Mouse (Mus musculus) MEL (cell line): ENCODE results near the gene Bptf. TPM values are rescaled to one million over a fixed set of nuclear protein-coding genes. Genes with fewer than 3 reads are reported as not detected.
A peak's percentile ranks its signal among the peaks of the same experiment; 100 is the strongest.

Source experiments
- DNase-seq: peaks from one replicate; pipeline ENCODE4 v3.0.0; 2011; ENCODE audit warnings: low read depth, low spot score
- H3K27ac ChIP-seq: 2 replicates; pipeline ENCODE4 v1.5.1; 2012; ENCODE audit warnings: low read depth, mild to moderate bottlenecking, control low read depth, low read length, moderate library complexity; ENCODE audit not compliant: control insufficient read depth
- H3K27me3 ChIP-seq, 2 experiments: fragments of 150-350 bp in 1 of 2; sonication (generic) in 1 of 2; 2 replicates each; pipeline ENCODE4 v1.6.1; 2012; ENCODE audit warnings: low read length in 2 of 2, mild to moderate bottlenecking in 2 of 2, improper control_type of control experiment in 1 of 2, moderate library complexity in 1 of 2; ENCODE audit not compliant: insufficient read depth in 2 of 2, control insufficient read depth in 1 of 2
- H3K36me3 ChIP-seq, 2 experiments: 2 replicates each; pipeline ENCODE4 v1.6.1; 2012 to 2014; ENCODE audit warnings: low read length in 2 of 2, improper control_type of control experiment in 1 of 2, inconsistent platforms in 1 of 2, mild to moderate bottlenecking in 1 of 2; ENCODE audit not compliant: insufficient read depth in 2 of 2, control insufficient read depth in 1 of 2
- H3K4me1 ChIP-seq, 2 experiments: fragments of 150-350 bp in 1 of 2; sonication (generic) in 1 of 2; 2 replicates each; pipeline ENCODE4 v1.6.1; 2012; ENCODE audit warnings: low read length in 2 of 2, improper control_type of control experiment in 1 of 2, mild to moderate bottlenecking in 1 of 2; ENCODE audit not compliant: insufficient read depth in 2 of 2, control insufficient read depth in 1 of 2
- H3K4me3 ChIP-seq, 2 experiments: fragments of 150-350 bp in 1 of 2; sonication (generic) in 1 of 2; 2 replicates each; pipeline ENCODE4 v1.5.1; 2012; ENCODE audit warnings: low read depth in 2 of 2, low read length in 2 of 2, mild to moderate bottlenecking in 2 of 2, moderate library complexity in 2 of 2, control low read depth in 1 of 2, improper control_type of control experiment in 1 of 2; ENCODE audit not compliant: control insufficient read depth in 1 of 2, insufficient read depth in 1 of 2
- H3K79me2 ChIP-seq: 2 replicates; pipeline ENCODE4 v1.6.1; 2012; ENCODE audit warnings: mild to moderate bottlenecking, low read length, moderate library complexity; ENCODE audit not compliant: control insufficient read depth, poor library complexity, insufficient read depth
- H3K9ac ChIP-seq: 2 replicates; pipeline ENCODE4 v1.6.1; 2012; ENCODE audit warnings: low read depth, mild to moderate bottlenecking, control low read depth, low read length, moderate library complexity; ENCODE audit not compliant: control insufficient read depth, poor library complexity, severe bottlenecking
- H3K9me3 ChIP-seq: fragments of 150-350 bp; sonication (generic); replicated peaks from 2 replicates; pipeline ENCODE4 v1.6.1; 2012; ENCODE audit warnings: mild to moderate bottlenecking, low read length, improper control_type of control experiment, moderate library complexity; ENCODE audit not compliant: insufficient read depth
- CHD2 ChIP-seq: IDR thresholded peaks from 2 replicates; pipeline ENCODE4 v1.6.1; 2011; ENCODE audit warnings: low read length, improper control_type of control experiment
- CTCF ChIP-seq, 3 experiments: IDR thresholded peaks in 2 of 3; conservative IDR thresholded peaks in 1 of 3; 2 replicates each; pipeline ENCODE4 v1.5.1; 2011 to 2012; ENCODE audit warnings: low read length in 3 of 3, low read depth in 2 of 3, mild to moderate bottlenecking in 2 of 3, improper control_type of control experiment in 1 of 3, inconsistent platforms in 1 of 3, mixed read lengths in 1 of 3, moderate library complexity in 1 of 3; ENCODE audit not compliant: control insufficient read depth in 1 of 3, insufficient read depth in 1 of 3, poor library complexity in 1 of 3, severe bottlenecking in 1 of 3
- E2F4 ChIP-seq: IDR thresholded peaks from 2 replicates; pipeline ENCODE4 v1.6.1; 2011; ENCODE audit warnings: low read depth, low read length, improper control_type of control experiment, borderline replicate concordance
- ELF1 ChIP-seq: IDR thresholded peaks from 2 replicates; pipeline ENCODE4 v1.6.1; 2014; ENCODE audit warnings: low read depth, mild to moderate bottlenecking, inconsistent platforms, low read length, improper control_type of control experiment, moderate library complexity
- EP300 ChIP-seq, 2 experiments: IDR thresholded peaks; 2 replicates each; pipeline ENCODE4 v1.6.1; 2011; ENCODE audit warnings: improper control_type of control experiment in 2 of 2, low read length in 2 of 2, low read depth in 1 of 2, mild to moderate bottlenecking in 1 of 2
- GABPA ChIP-seq: IDR thresholded peaks from 2 replicates; pipeline ENCODE4 v1.6.1; 2012; ENCODE audit warnings: low read depth, mild to moderate bottlenecking, inconsistent platforms, low read length, improper control_type of control experiment, moderate library complexity
- GATA1 ChIP-seq: IDR thresholded peaks from 2 replicates; pipeline ENCODE4 v1.6.1; 2011; ENCODE audit warnings: low read depth, low read length, improper control_type of control experiment
- HCFC1 ChIP-seq: IDR thresholded peaks from 2 replicates; pipeline ENCODE4 v1.6.1; 2012; ENCODE audit warnings: low read depth, mild to moderate bottlenecking, inconsistent platforms, low read length, improper control_type of control experiment, moderate library complexity
- KAT2A ChIP-seq: conservative IDR thresholded peaks from 2 replicates; pipeline ENCODE4 v1.6.1; 2012; ENCODE audit warnings: low read depth, low read length, improper control_type of control experiment, inconsistent platforms
- MAFK ChIP-seq: IDR thresholded peaks from 2 replicates; pipeline ENCODE4 v1.6.1; 2011; ENCODE audit warnings: low read depth, mild to moderate bottlenecking, low read length, improper control_type of control experiment, borderline replicate concordance
- MAX ChIP-seq: IDR thresholded peaks from 2 replicates; pipeline ENCODE4 v1.6.1; 2011; ENCODE audit warnings: low read length, improper control_type of control experiment
- MEF2A ChIP-seq: IDR thresholded peaks from 2 replicates; pipeline ENCODE4 v1.6.1; 2014; ENCODE audit warnings: low read depth, mild to moderate bottlenecking, inconsistent platforms, low read length, improper control_type of control experiment; ENCODE audit not compliant: poor library complexity, insufficient replicate concordance, severe bottlenecking; ENCODE audit errors: extremely low read depth
- MYB ChIP-seq: IDR thresholded peaks from 2 replicates; pipeline ENCODE4 v1.6.1; 2011; ENCODE audit warnings: mild to moderate bottlenecking, low read depth, low read length, improper control_type of control experiment
- NELFE ChIP-seq: IDR thresholded peaks from 2 replicates; pipeline ENCODE4 v1.6.1; 2011; ENCODE audit warnings: low read depth, low read length, improper control_type of control experiment
- NRF1 ChIP-seq: IDR thresholded peaks from 2 replicates; pipeline ENCODE4 v1.6.1; 2014; ENCODE audit warnings: low read depth, mild to moderate bottlenecking, inconsistent platforms, low read length, improper control_type of control experiment, moderate library complexity; ENCODE audit not compliant: poor library complexity, insufficient read depth, severe bottlenecking
- POLR2AphosphoS2 ChIP-seq: IDR thresholded peaks from 2 replicates; pipeline ENCODE4 v1.6.1; 2011; ENCODE audit warnings: low read length, improper control_type of control experiment
- POLR2AphosphoS5 ChIP-seq: IDR thresholded peaks from 2 replicates; pipeline ENCODE4 v1.6.1; 2012; ENCODE audit warnings: low read depth, borderline replicate concordance, mild to moderate bottlenecking, inconsistent platforms, low read length, moderate library complexity, mixed read lengths
- RAD21 ChIP-seq: IDR thresholded peaks from 2 replicates; pipeline ENCODE4 v1.6.1; 2011; ENCODE audit warnings: mild to moderate bottlenecking, low read depth, low read length, improper control_type of control experiment
- SIN3A ChIP-seq: IDR thresholded peaks from 2 replicates; pipeline ENCODE4 v1.6.1; 2012; ENCODE audit warnings: low read length, improper control_type of control experiment, inconsistent platforms
- TAL1 ChIP-seq: IDR thresholded peaks from 2 replicates; pipeline ENCODE4 v1.6.1; 2012; ENCODE audit warnings: mild to moderate bottlenecking, inconsistent platforms, low read length, moderate library complexity, mixed read lengths
- TCF12 ChIP-seq: IDR thresholded peaks from 2 replicates; pipeline ENCODE4 v1.6.1; 2014; ENCODE audit warnings: low read depth, mild to moderate bottlenecking, inconsistent platforms, low read length, improper control_type of control experiment, moderate library complexity
- UBTF ChIP-seq: IDR thresholded peaks from 2 replicates; pipeline ENCODE4 v1.6.1; 2012; ENCODE audit warnings: low read depth, mild to moderate bottlenecking, inconsistent platforms, low read length, improper control_type of control experiment, moderate library complexity, borderline replicate concordance; ENCODE audit not compliant: insufficient read depth
- USF1 ChIP-seq: IDR thresholded peaks from 2 replicates; pipeline ENCODE4 v1.6.1; 2014; ENCODE audit warnings: low read depth, mild to moderate bottlenecking, inconsistent platforms, low read length, improper control_type of control experiment, moderate library complexity
- USF2 ChIP-seq, 2 experiments: IDR thresholded peaks; 2 replicates each; pipeline ENCODE4 v1.6.1; 2011 to 2012; ENCODE audit warnings: improper control_type of control experiment in 2 of 2, low read length in 2 of 2, borderline replicate concordance in 1 of 2, inconsistent platforms in 1 of 2, low read depth in 1 of 2, mild to moderate bottlenecking in 1 of 2; ENCODE audit not compliant: insufficient read depth in 1 of 2
- ZC3H11A ChIP-seq: IDR thresholded peaks from 2 replicates; pipeline ENCODE4 v1.6.1; 2012; ENCODE audit warnings: low read depth, mild to moderate bottlenecking, inconsistent platforms, low read length, improper control_type of control experiment
- ZKSCAN1 ChIP-seq: IDR thresholded peaks from 2 replicates; pipeline ENCODE4 v1.6.1; 2012; ENCODE audit warnings: low read depth, mild to moderate bottlenecking, inconsistent platforms, low read length, improper control_type of control experiment, moderate library complexity
- ZMIZ1 ChIP-seq: IDR thresholded peaks from 2 replicates; pipeline ENCODE4 v1.6.1; 2012; ENCODE audit warnings: low read depth, mild to moderate bottlenecking, inconsistent platforms, low read length, improper control_type of control experiment, moderate library complexity
- ZNF384 ChIP-seq: IDR thresholded peaks from 2 replicates; pipeline ENCODE4 v1.6.1; 2012; ENCODE audit warnings: low read depth, mild to moderate bottlenecking, inconsistent platforms, low read length, improper control_type of control experiment
- polyA plus RNA-seq, 2 experiments: library from polyadenylated mRNA; stranded (reverse) in 1 of 2; unstranded in 1 of 2; fragments of >175 nt in 1 of 2; fragments of >200 nt in 1 of 2; gene quantifications; 2 replicates each; pipeline versions ENCODE4 v1.2.1 to v1.2.4; 2012; ENCODE audit warnings: low replicate concordance in 2 of 2, low read depth in 1 of 2; ENCODE audit not compliant: insufficient read length in 2 of 2, insufficient read depth in 1 of 2, missing spikeins in 1 of 2
- total RNA-seq: library from RNA; depleted of rRNA; stranded (reverse); fragments of 300-350 nt; gene quantifications from 2 replicates; pipeline ENCODE4 v1.2.3, GENCODE M21; 2012

Gene Bptf
- total and polyA plus RNA-seq, 3 experiments, result 27.5 to 55.4 (median 52.7) TPM

GRCm38 (mm10) chr11:107044321-107044720 lies 87.6 kb downstream of the Bptf start (continued):
- TF ChIP-seq NRF1 (no peak), GABPA (peak; percentile 90), POLR2AphosphoS2 (no peak), MAX (peak; percentile 63; the same call in 1 of the 2 replicates), TAL1 (peak; percentile 17; the same call in 1 of the 2 replicates), CTCF (IDR thresholded peaks at IDR 0.05 in 2 of 3, conservative IDR thresholded peaks at IDR 0.05 in 1 of 3; ENCODE audit: control insufficient read depth in 1 of 3, insufficient read depth in 1 of 3, low read depth in 2 of 3, low read length in 3 of 3, poor library complexity in 1 of 3, severe bottlenecking in 1 of 3) (peak; percentile 44 to 90 (median 85); a peak in 5 of 6 replicates), ZKSCAN1 (no peak), NELFE (no peak), MEF2A (no peak), CHD2 (no peak), MYB (no peak), USF1 (no peak; the same call in 1 of the 2 replicates), HCFC1 (peak; percentile 72), TCF12 (peak; percentile 65), ZMIZ1 (no peak), ZC3H11A (no peak), SIN3A (peak; percentile 93), UBTF (no peak), E2F4 (no peak)
- TF ChIP-seq, all 39 proteins: peak for 22

GRCm38 (mm10) chr11:107043361-107043760 lies 88.6 kb downstream of the Bptf start:
- Histone ChIP-seq H3K4me3 (no peak overlapping the region), H3K36me3 (peaks cover 7 to 43% of the 10 kb centered on the region in 2 experiments), H3K9me3 (no peaks in the 10 kb centered on the region), H3K27ac (no peak overlapping the region), H3K4me1 (peaks cover 4% of the 10 kb centered on the region in 2 experiments), H3K27me3 (no peaks in the 10 kb centered on the region), H3K79me2 (no peaks in the 10 kb centered on the region), H3K9ac (no peak overlapping the region)
- no peak for DNase-seq
- TF ChIP-seq GABPA (no peak), ZC3H11A (no peak), NELFE (no peak), MAX (no peak), ELF1 (no peak), USF2 (IDR thresholded peaks at IDR 0.05; ENCODE audit: borderline replicate concordance in 1 of 2, insufficient read depth in 1 of 2, low read depth in 1 of 2, low read length in 2 of 2) (no peak), GATA1 (no peak), KAT2A (no peak), ZNF384 (no peak), ZKSCAN1 (no peak), MAFK (no peak), EP300 (IDR thresholded peaks at IDR 0.05; ENCODE audit: low read depth in 1 of 2, low read length in 2 of 2) (no peak), POLR2AphosphoS5 (no peak), TAL1 (no peak), MYB (no peak), ZMIZ1 (no peak), SIN3A (no peak), RAD21 (no peak), CTCF (IDR thresholded peaks at IDR 0.05 in 2 of 3, conservative IDR thresholded peaks at IDR 0.05 in 1 of 3; ENCODE audit: control insufficient read depth in 1 of 3, insufficient read depth in 1 of 3, low read depth in 2 of 3, low read length in 3 of 3, poor library complexity in 1 of 3, severe bottlenecking in 1 of 3) (no peak)
